Mouse (Mus musculus): ENCODE results near the gene Lrch1. TPM values are rescaled to one million over a fixed set of nuclear protein-coding genes. Genes with fewer than 3 reads are reported as not detected.
A peak's percentile ranks its signal among the peaks of the same experiment; 100 is the strongest.

Gene Lrch1
- total RNA-seq, 2 experiments from 2014 or later, result 9.3 to 12.1 TPM

- no peak for ATAC-seq (replicated peaks; ENCODE audit: poor library complexity)
Measured at GRCm38 (mm10) chr14:74898939-74899338, 48.7 kb downstream of the Lrch1 start.

- no peak for ATAC-seq (replicated peaks; ENCODE audit: poor library complexity)
Measured at GRCm38 (mm10) chr14:74893693-74894092, 54.0 kb downstream of the Lrch1 start.

- ATAC-seq (replicated peaks; ENCODE audit: poor library complexity), result no peak
Measured at GRCm38 (mm10) chr14:74893085-74893648, 54.5 kb downstream of the Lrch1 start.

GRCm38 (mm10) chr14:74889304-74889703 is 58.4 kb downstream of the Lrch1 start:
- ATAC-seq (replicated peaks; ENCODE audit: poor library complexity), result 0 out of 2 replicates have a peak, but pooled peaks have one; percentile 13

GRCm38 (mm10) chr14:74888103-74888502 is 59.6 kb downstream of the Lrch1 start:
- no peak for ATAC-seq (replicated peaks; ENCODE audit: poor library complexity)

GRCm38 (mm10) chr14:74886453-74886852 is 61.2 kb downstream of the Lrch1 start:
- no peak for ATAC-seq (replicated peaks; ENCODE audit: poor library complexity)

- ATAC-seq (replicated peaks; ENCODE audit: poor library complexity), result no peak
Measured at GRCm38 (mm10) chr14:74884920-74885319, 62.8 kb downstream of the Lrch1 start.

- no peak; the same call in 1 of the 2 replicates for ATAC-seq (replicated peaks; ENCODE audit: poor library complexity)
Measured at GRCm38 (mm10) chr14:74884024-74884680, 63.5 kb downstream of the Lrch1 start.

GRCm38 (mm10) chr14:74883204-74883603 is 64.5 kb downstream of the Lrch1 start:
- ATAC-seq (replicated peaks; ENCODE audit: poor library complexity), result no peak

- ATAC-seq (replicated peaks; ENCODE audit: poor library complexity), result no peak
Measured at GRCm38 (mm10) chr14:74882754-74883153, 64.9 kb downstream of the Lrch1 start.

GRCm38 (mm10) chr14:74880868-74881267 is 66.8 kb downstream of the Lrch1 start:
- no peak for ATAC-seq (replicated peaks; ENCODE audit: poor library complexity)

GRCm38 (mm10) chr14:74879480-74879879 is 68.2 kb downstream of the Lrch1 start:
- ATAC-seq (replicated peaks; ENCODE audit: poor library complexity), result no peak

GRCm38 (mm10) chr14:74877287-74877686 is 70.4 kb downstream of the Lrch1 start:
- ATAC-seq (replicated peaks; ENCODE audit: poor library complexity), result no peak

GRCm38 (mm10) chr14:74871220-74871619 is 76.5 kb downstream of the Lrch1 start:
- no peak for ATAC-seq (replicated peaks; ENCODE audit: poor library complexity)

GRCm38 (mm10) chr14:74868902-74869230 is 78.8 kb downstream of the Lrch1 start:
- ATAC-seq (replicated peaks; ENCODE audit: poor library complexity), result peak; percentile 77

- ATAC-seq (replicated peaks; ENCODE audit: poor library complexity), result peak; percentile 17; the same call in 1 of the 2 replicates
Measured at GRCm38 (mm10) chr14:74868188-74868901, 79.3 kb downstream of the Lrch1 start.

GRCm38 (mm10) chr14:74867076-74868042 is 80.3 kb downstream of the Lrch1 start:
- ATAC-seq (replicated peaks; ENCODE audit: poor library complexity), result 0 out of 2 replicates have a peak, but pooled peaks have one; percentile 17

- ATAC-seq (replicated peaks; ENCODE audit: poor library complexity), result no peak
Measured at GRCm38 (mm10) chr14:74865738-74866137, 81.9 kb downstream of the Lrch1 start.

GRCm38 (mm10) chr14:74864805-74865483 is 82.7 kb downstream of the Lrch1 start:
- no peak for ATAC-seq (replicated peaks; ENCODE audit: poor library complexity)

GRCm38 (mm10) chr14:74861456-74861855 is 86.2 kb downstream of the Lrch1 start:
- no peak for ATAC-seq (replicated peaks; ENCODE audit: poor library complexity)

All from megakaryocyte progenitor cell, adult 5-6 weeks (primary cell).